Mouse (Mus musculus): Measurements from ENCODE around the gene Pcca.

DNA sequence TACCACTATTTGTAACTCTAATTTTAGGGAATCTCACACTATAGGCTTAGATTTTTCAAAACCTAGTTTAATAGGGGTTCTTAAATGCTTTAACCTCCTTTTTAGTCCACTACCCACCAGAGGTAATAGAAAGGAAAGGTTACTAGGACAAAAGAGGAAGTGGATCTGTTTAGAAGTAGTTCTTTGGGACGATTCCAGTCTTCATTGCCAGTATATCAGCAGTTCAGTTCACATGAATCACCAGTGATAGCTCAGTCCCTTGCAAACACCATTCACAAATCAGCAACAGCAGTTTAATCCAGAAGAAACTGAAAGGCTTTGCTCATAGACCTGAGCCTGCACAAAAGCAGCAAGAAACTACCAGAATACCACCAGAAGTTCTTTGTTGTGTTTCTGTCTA is 14.8 kb downstream of the Pcca start:
- no peak for TF ChIP-seq POLR2A (IDR thresholded peaks at IDR 0.05; ENCODE audit: insufficient read depth, low read depth, low read length)
- TF ChIP-seq CTCF (IDR thresholded peaks at IDR 0.05): no peak
